Mouse (Mus musculus) adipocyte (in vitro differentiated cells): Measurements from ENCODE around the gene Vmn1r179.
A peak's percentile ranks its signal among the peaks of the same experiment; 100 is the strongest.
"Not testable (repeated sequence)": the region's sequence is repeated elsewhere in the genome, so short reads cannot be mapped to it uniquely, and the experiment has no call there.

Source experiments
- DNase-seq: peaks from one replicate; pipeline ENCODE4 v3.0.0-alpha.2; 2016; ENCODE audit warnings: low spot score

Vmn1r179 gene

DNA sequence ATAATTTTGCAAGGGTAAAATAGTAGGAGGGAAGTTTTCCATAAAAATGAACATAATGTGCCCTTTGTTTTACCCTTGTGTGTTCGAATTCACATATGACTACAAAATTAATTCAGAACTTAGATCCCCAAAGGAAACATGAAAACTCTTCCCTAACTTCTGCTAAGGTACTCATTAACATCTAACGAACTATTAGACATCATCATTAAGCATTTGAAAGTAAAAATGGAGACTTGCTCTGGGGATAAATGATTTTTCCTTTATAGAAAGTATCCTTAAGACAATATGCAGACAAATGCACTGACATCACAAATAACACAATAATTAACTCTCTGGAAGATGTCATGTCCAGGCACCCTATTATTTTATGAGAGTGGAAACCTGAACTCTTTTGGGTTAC lies at the start of gene Vmn1r179:
TSS of gene Vmn1r179 (plus strand) at position 301 of the 400 bp plus-strand sequence.
- no peak for DNase-seq

DNA sequence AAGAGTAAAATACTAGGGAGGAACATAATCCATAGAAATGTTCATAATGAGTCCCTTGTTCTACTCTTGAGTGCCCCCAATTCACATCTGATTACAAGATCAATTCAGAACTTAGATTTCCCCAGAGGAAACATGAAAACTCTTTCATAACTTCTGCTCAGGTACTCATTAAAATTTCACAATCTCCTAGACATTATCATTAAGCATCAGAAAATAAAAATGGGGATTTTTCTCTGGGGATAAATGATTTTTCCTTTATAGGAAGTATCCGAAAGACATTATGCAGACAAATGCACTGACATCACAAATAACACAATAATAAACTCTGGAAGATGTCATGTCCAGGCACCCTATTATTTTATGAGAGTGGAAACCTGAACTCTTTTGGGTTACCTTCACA lies 35.1 kb upstream of the Vmn1r179 start, which contains the start of gene Vmn1r178:
TSS of gene Vmn1r178 (plus strand) at position 301 of the 400 bp plus-strand sequence.
- no peak for DNase-seq

GRCm38 (mm10) chr7:23950332-23950731 lies 23.6 kb downstream of the Vmn1r179 start, which contains the start of gene Vmn1r180:
Gene Vmn1r180 (plus strand): TSS chr7:23950632.
- no peak for DNase-seq

DNA sequence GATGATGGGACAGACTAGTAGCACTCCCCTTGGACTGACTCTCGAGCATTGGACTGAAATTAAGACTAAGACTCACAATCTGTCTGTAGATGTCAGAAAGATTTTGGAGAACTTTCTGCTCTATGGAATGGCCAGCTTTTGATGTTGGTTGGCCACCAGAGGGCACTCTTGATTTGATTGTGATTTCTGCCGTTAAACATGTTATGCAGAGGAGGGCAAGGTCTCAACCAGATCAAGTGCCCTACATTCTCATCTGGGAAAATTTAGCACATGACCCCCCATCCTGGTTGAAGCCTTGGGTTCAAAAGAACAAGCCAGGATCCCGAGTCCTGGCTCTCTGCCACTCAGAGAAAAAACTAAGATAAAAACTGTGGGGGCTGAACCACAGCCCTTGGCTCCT lies 41.3 kb downstream of the Vmn1r179 start:
- peak; percentile 32 for DNase-seq

- DNase-seq: not testable (repeated sequence)
Measured at GRCm38 (mm10) chr7:23974315-23974714, 47.5 kb downstream of the Vmn1r179 start, which contains the start of gene Vmn1r181. Gene Vmn1r181 (plus strand): TSS chr7:23974615.
